Mouse (Mus musculus) olfactory bulb, adult 2 months (tissue): ENCODE results near the gene B3galnt1.

Experiments used
- CTCF ChIP-seq: fragments of 200-500 bp; IDR thresholded peaks from 2 replicates; pipeline ENCODE4 v1.5.1; 2012; ENCODE audit warnings: low read depth, mild to moderate bottlenecking, low read length, moderate library complexity; ENCODE audit not compliant: insufficient read depth
- POLR2A ChIP-seq: fragments of 200-500 bp; IDR thresholded peaks from 2 replicates; pipeline ENCODE4 v1.6.1; 2012; ENCODE audit warnings: mild to moderate bottlenecking, low read depth, low read length, moderate library complexity; ENCODE audit not compliant: insufficient read depth

- TF ChIP-seq CTCF (no peak), POLR2A (no peak)
Observed at GRCm38 (mm10) chr3:69531511-69531910, 67.2 kb downstream of the B3galnt1 start.
